ENCODE assay signal across 1 mouse cellular context in the genomic region with DNA sequence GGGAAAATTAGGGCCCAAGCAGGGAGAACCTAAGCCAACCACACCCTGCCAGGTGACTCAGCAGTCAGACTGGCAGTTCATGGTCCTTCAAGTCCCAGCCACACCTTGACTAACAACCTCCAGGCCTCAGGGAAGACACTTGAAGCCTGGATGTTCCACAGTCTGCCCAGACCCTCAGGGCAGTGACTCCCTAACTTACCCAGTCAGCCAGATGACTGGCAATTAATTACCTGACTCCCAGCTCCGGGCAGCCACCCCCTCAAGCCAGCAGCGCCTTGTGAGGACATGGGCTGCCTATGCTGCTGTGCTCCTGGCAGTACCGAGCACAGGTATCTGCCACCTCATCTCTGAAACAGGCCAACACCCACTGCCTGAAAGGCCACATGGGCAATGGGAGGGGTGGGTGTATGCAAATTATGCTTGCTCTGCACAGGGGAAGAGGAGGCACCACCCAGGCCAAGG.
TF ChIP-seq lines count a peak whose summit lies in the region.

No protein-coding gene starts in this region.

TF ChIP-seq in MEL, 35 proteins besides CTCF, POLR2A, EP300 and RAD21:
- TF ChIP-seq TAL1 (IDR thresholded peaks at IDR 0.05; ENCODE audit: low read length) (no peak), ZC3H11A (IDR thresholded peaks at IDR 0.05; ENCODE audit: low read depth, low read length) (no peak), ETS1 (IDR thresholded peaks at IDR 0.05; ENCODE audit: low read depth, low read length) (no peak), E2F4 (IDR thresholded peaks at IDR 0.05; ENCODE audit: borderline replicate concordance, low read depth, low read length) (no peak), MYC (IDR thresholded peaks at IDR 0.05; ENCODE audit: low read depth, low read length) (no peak), KAT2A (conservative IDR thresholded peaks at IDR 0.05; ENCODE audit: low read depth, low read length) (no peak), TCF12 (IDR thresholded peaks at IDR 0.05; ENCODE audit: low read depth, low read length) (no peak), MEF2A (IDR thresholded peaks at IDR 0.05; ENCODE audit: extremely low read depth, insufficient replicate concordance, low read depth, low read length, poor library complexity, severe bottlenecking) (no peak), NRF1 (IDR thresholded peaks at IDR 0.05; ENCODE audit: insufficient read depth, low read depth, low read length, poor library complexity, severe bottlenecking) (no peak), CHD2 (IDR thresholded peaks at IDR 0.05; ENCODE audit: low read length) (no peak), ELF1 (IDR thresholded peaks at IDR 0.05; ENCODE audit: low read depth, low read length) (no peak), MAX (IDR thresholded peaks at IDR 0.05; ENCODE audit: low read length) (no peak), BHLHE40 (IDR thresholded peaks at IDR 0.05; ENCODE audit: borderline replicate concordance, low read depth, low read length) (no peak), UBTF (IDR thresholded peaks at IDR 0.05; ENCODE audit: borderline replicate concordance, insufficient read depth, low read depth, low read length) (no peak), JUND (IDR thresholded peaks at IDR 0.05; ENCODE audit: low read depth, low read length) (no peak), CHD1 (IDR thresholded peaks at IDR 0.05; ENCODE audit: low read depth, low read length) (no peak), SIN3A (IDR thresholded peaks at IDR 0.05; ENCODE audit: low read length) (no peak), ZKSCAN1 (IDR thresholded peaks at IDR 0.05; ENCODE audit: low read depth, low read length) (no peak), NELFE (IDR thresholded peaks at IDR 0.05; ENCODE audit: low read depth, low read length) (no peak), RCOR1 (IDR thresholded peaks at IDR 0.05; ENCODE audit: low read depth, low read length) (no peak)
TF ChIP-seq in MEL: peak in this region for 0.
